ENCODE assay signal across 20 mouse cellular contexts in genomic region chr1:133656811-133657210, GRCm38 (mm10). TPM values are rescaled to one million over a fixed set of nuclear protein-coding genes. Genes with fewer than 3 reads are reported as not detected.
DNase-seq lines count a peak whose midpoint lies in the region; ATAC-seq and TF ChIP-seq lines count a peak whose summit lies in the region.
"Had no signal": no experiment of that assay in that cellular context is flagged by ENCODE, and none has a peak within 500 bp of the region (broad histone marks: within the 10 kb centered on the region; RNA-seq: fewer than 3 reads in every experiment).

No protein-coding gene starts in this region.

- no peaks in the 10 kb centered on the region for H3K27me3 ChIP-seq in forebrain, embryonic 13.5 days
- H3K27me3 ChIP-seq in forebrain, postnatal 0 days (ENCODE audit: insufficient read depth, low read length), result no peaks in the 10 kb centered on the region
- H3K27me3 ChIP-seq in kidney, embryonic 16.5 days (ENCODE audit: insufficient read depth, low read length), result no peaks in the 10 kb centered on the region
- H3K27me3 ChIP-seq in neural tube, embryonic 12.5 days (replicated peaks), result no peaks in the 10 kb centered on the region
- H3K27me3 ChIP-seq: forebrain, embryonic 15.5 days; limb, embryonic 15.5 days; midbrain, embryonic 15.5 days had no signal

- peak overlapping the region; percentile 14; the same call in 1 of the 2 replicates for H3K9ac ChIP-seq in forebrain, embryonic 13.5 days
- H3K9ac ChIP-seq in forebrain, postnatal 0 days, result no peak overlapping the region
- peak overlapping the region; percentile 29; the same call in 1 of the 2 replicates for H3K9ac ChIP-seq in kidney, embryonic 16.5 days (replicated peaks; ENCODE audit: low read length)
- 0 out of 2 replicates have a peak overlapping the region, but pooled peaks have one; percentile 29 for H3K9ac ChIP-seq in neural tube, embryonic 12.5 days
- H3K9ac ChIP-seq: forebrain, embryonic 15.5 days; limb, embryonic 15.5 days; midbrain, embryonic 15.5 days had no signal

- peaks cover 36% of the 10 kb centered on the region for H3K36me3 ChIP-seq in forebrain, embryonic 13.5 days (ENCODE audit: poor library complexity, severe bottlenecking)
- peaks cover 11% of the 10 kb centered on the region; the same call in 1 of the 2 replicates for H3K36me3 ChIP-seq in forebrain, postnatal 0 days (ENCODE audit: insufficient read depth)
- peaks cover 9% of the 10 kb centered on the region for H3K36me3 ChIP-seq in kidney, embryonic 16.5 days (ENCODE audit: insufficient read depth, low read length)
- H3K36me3 ChIP-seq in neural tube, embryonic 12.5 days, result peaks cover 22% of the 10 kb centered on the region; the same call in 1 of the 2 replicates
- H3K36me3 ChIP-seq: midbrain, embryonic 15.5 days had no signal

- no peak for TF ChIP-seq CTCF in forebrain, postnatal 0 days (IDR thresholded peaks at IDR 0.05; ENCODE audit: low read depth)

- ATAC-seq in forebrain, embryonic 13.5 days, result no peak
- ATAC-seq in forebrain, postnatal 0 days, result no peak
- ATAC-seq in kidney, embryonic 16.5 days (ENCODE audit: low FRiP score, low TSS enrichment), result no peak
- no peak for ATAC-seq in neural tube, embryonic 12.5 days (ENCODE audit: low FRiP score, low read depth)
- ATAC-seq: forebrain, embryonic 15.5 days; midbrain, embryonic 15.5 days had no signal

- no peaks in the 10 kb centered on the region for H3K9me3 ChIP-seq in forebrain, embryonic 13.5 days (replicated peaks)
- H3K9me3 ChIP-seq in forebrain, postnatal 0 days (ENCODE audit: low read length), result no peaks in the 10 kb centered on the region
- H3K9me3 ChIP-seq in kidney, embryonic 16.5 days (ENCODE audit: low read length), result no peaks in the 10 kb centered on the region
- no peaks in the 10 kb centered on the region for H3K9me3 ChIP-seq in neural tube, embryonic 12.5 days
- H3K9me3 ChIP-seq: forebrain, embryonic 15.5 days; limb, embryonic 15.5 days; midbrain, embryonic 15.5 days had no signal

- no peak for DNase-seq in forebrain, postnatal 0 days
- no peak for DNase-seq in kidney, postnatal 10 days
- no peak for DNase-seq in neural tube, embryonic 10.5 days (ENCODE audit: extremely low spot score, low spot score)
- no peak for DNase-seq in Muller cell, postnatal 12 days (ENCODE audit: inconsistent ontology term)
- DNase-seq in layer of hippocampus, adult 18-20 months (ENCODE audit: low spot score in 2 of 2), result no peak
- DNase-seq: adrenal gland, postnatal 14 days; cerebellum, postnatal 14 days; heart, postnatal 10 days; kidney, postnatal 25 days; layer of hippocampus, postnatal 36 days; lung, postnatal 4 days; retina, postnatal 1 day had no signal

- H3K4me2 ChIP-seq in forebrain, embryonic 13.5 days, result no peak overlapping the region
- no peak overlapping the region for H3K4me2 ChIP-seq in forebrain, postnatal 0 days (ENCODE audit: low read depth)
- no peak overlapping the region for H3K4me2 ChIP-seq in kidney, embryonic 16.5 days (replicated peaks; ENCODE audit: low read depth, low read length)
- no peak overlapping the region; the same call in 1 of the 2 replicates for H3K4me2 ChIP-seq in neural tube, embryonic 12.5 days (replicated peaks)
- H3K4me2 ChIP-seq: forebrain, embryonic 15.5 days; limb, embryonic 15.5 days; midbrain, embryonic 15.5 days had no signal

- no peak overlapping the region for H3K4me3 ChIP-seq in forebrain, embryonic 13.5 days
- H3K4me3 ChIP-seq in forebrain, postnatal 0 days (ENCODE audit: low read depth, low read length), result no peak overlapping the region
- H3K4me3 ChIP-seq in kidney, embryonic 16.5 days (ENCODE audit: low read length), result no peak overlapping the region
- H3K4me3 ChIP-seq in neural tube, embryonic 12.5 days, result no peak overlapping the region
- H3K4me3 ChIP-seq: forebrain, embryonic 15.5 days; limb, embryonic 15.5 days; midbrain, embryonic 15.5 days had no signal

- H3K4me1 ChIP-seq in forebrain, embryonic 13.5 days, result peaks cover 56% of the 10 kb centered on the region
- H3K4me1 ChIP-seq in forebrain, postnatal 0 days (ENCODE audit: insufficient read depth), result peaks cover 27% of the 10 kb centered on the region
- H3K4me1 ChIP-seq in kidney, embryonic 16.5 days (ENCODE audit: insufficient read depth, low read length), result peaks cover 38% of the 10 kb centered on the region
- peaks cover 42% of the 10 kb centered on the region for H3K4me1 ChIP-seq in neural tube, embryonic 12.5 days

- 76% methylated on average over 5 of the region's 5 CpGs for WGBS in forebrain, embryonic 13.5 days
- 69% methylated on average over 5 of the region's 5 CpGs for WGBS in forebrain, postnatal 0 days
- WGBS in kidney, embryonic 16.5 days, result 33% methylated on average over 5 of the region's 5 CpGs
- 44% methylated on average over 5 of the region's 5 CpGs for WGBS in neural tube, embryonic 12.5 days

- no peak overlapping the region for H3K27ac ChIP-seq in forebrain, embryonic 13.5 days
- H3K27ac ChIP-seq in forebrain, postnatal 0 days (ENCODE audit: low read depth, low read length), result no peak overlapping the region
- no peak overlapping the region for H3K27ac ChIP-seq in kidney, embryonic 16.5 days (ENCODE audit: low read length)
- H3K27ac ChIP-seq in neural tube, embryonic 12.5 days, result no peak overlapping the region
- H3K27ac ChIP-seq: forebrain, embryonic 15.5 days; limb, embryonic 15.5 days; midbrain, embryonic 15.5 days had no signal

RNA-seq across cellular contexts. Expression of gene Zbed6, which starts 3.9 kb away (rescaled TPM):
- polyA plus RNA-seq in forebrain, embryonic 13.5 days (2015; fragmentation: Nextera tagmentation; extraction: Ambion mirVana), result not detected in 2 replicates
- 5.7 and 6.4 TPM in 2 replicates for total RNA-seq in forebrain, postnatal 0 days (2014; rRNA removed)
- polyA plus RNA-seq in forebrain, postnatal 0 days (2015; fragmentation: Nextera tagmentation; extraction: Ambion mirVana), result not detected in 2 replicates
- not detected in 2 replicates for polyA plus RNA-seq in kidney, embryonic 16.5 days (2015; fragmentation: Nextera tagmentation; extraction: Ambion mirVana)
- polyA plus RNA-seq in neural tube, embryonic 12.5 days (2016; fragmentation: Nextera tagmentation; extraction: Ambion mirVana), result not detected in 2 replicates
- total RNA-seq in layer of hippocampus, adult 18-20 months (2021), result 1 to 10 TPM; 3.3 to 4.7 TPM
- polyA plus RNA-seq: forebrain, embryonic 15.5 days; limb, embryonic 15.5 days; midbrain, embryonic 15.5 days; neural tube, embryonic 14.5 days had no signal

RNA-seq across cellular contexts. Expression of gene Gm38394, which starts 4.3 kb away (rescaled TPM):
- 3.5 and 3.6 TPM in 2 replicates for polyA plus RNA-seq in forebrain, embryonic 13.5 days (2015; fragmentation: Nextera tagmentation; extraction: Ambion mirVana)
- 7.0 and 10.0 TPM in 2 replicates for total RNA-seq in forebrain, postnatal 0 days (2014; rRNA removed)
- 0.78 and 1.4 TPM in 2 replicates for polyA plus RNA-seq in forebrain, postnatal 0 days (2015; fragmentation: Nextera tagmentation; extraction: Ambion mirVana)
- 4.1 and 4.9 TPM in 2 replicates for polyA plus RNA-seq in kidney, embryonic 16.5 days (2015; fragmentation: Nextera tagmentation; extraction: Ambion mirVana)
- polyA plus RNA-seq in neural tube, embryonic 12.5 days (2016; fragmentation: Nextera tagmentation; extraction: Ambion mirVana), result 4.7 and 5.3 TPM in 2 replicates
- 10 to 100 TPM; 27.3 to 27.7 TPM for total RNA-seq in layer of hippocampus, adult 18-20 months (2021)

RNA-seq across cellular contexts. Expression of gene Lax1, which starts 33.1 kb away (rescaled TPM):
- not detected in 2 replicates for polyA plus RNA-seq in forebrain, embryonic 13.5 days (2015; fragmentation: Nextera tagmentation; extraction: Ambion mirVana)
- 0.14 TPM in 1 of 2 replicates, not detected in the other for total RNA-seq in forebrain, postnatal 0 days (2014; rRNA removed)
- 0.10 TPM in 1 of 2 replicates, not detected in the other for polyA plus RNA-seq in forebrain, postnatal 0 days (2015; fragmentation: Nextera tagmentation; extraction: Ambion mirVana)
- 0.50 and 0.60 TPM in 2 replicates for polyA plus RNA-seq in kidney, embryonic 16.5 days (2015; fragmentation: Nextera tagmentation; extraction: Ambion mirVana)
- 0.31 TPM in 1 of 2 replicates, not detected in the other for polyA plus RNA-seq in neural tube, embryonic 12.5 days (2016; fragmentation: Nextera tagmentation; extraction: Ambion mirVana)
- total RNA-seq in layer of hippocampus, adult 18-20 months (2021), result not detected
- total RNA-seq: gastrocnemius, adult 8-10 months; layer of hippocampus, postnatal 36 days had no signal
- polyA plus RNA-seq: forebrain, embryonic 15.5 days had no signal

RNA-seq across cellular contexts. Expression of gene Snrpe, which starts 46.7 kb away (rescaled TPM):
- 820 and 913 TPM in 2 replicates for polyA plus RNA-seq in forebrain, embryonic 13.5 days (2015; fragmentation: Nextera tagmentation; extraction: Ambion mirVana)
- 199 and 291 TPM in 2 replicates for total RNA-seq in forebrain, postnatal 0 days (2014; rRNA removed)
- polyA plus RNA-seq in forebrain, postnatal 0 days (2015; fragmentation: Nextera tagmentation; extraction: Ambion mirVana), result 418 and 566 TPM in 2 replicates
- 597 and 606 TPM in 2 replicates for polyA plus RNA-seq in kidney, embryonic 16.5 days (2015; fragmentation: Nextera tagmentation; extraction: Ambion mirVana)
- polyA plus RNA-seq in neural tube, embryonic 12.5 days (2016; fragmentation: Nextera tagmentation; extraction: Ambion mirVana), result 638 and 670 TPM in 2 replicates
- 10 to 100 TPM; 59.0 to 66.8 TPM for total RNA-seq in layer of hippocampus, adult 18-20 months (2021)
